Mouse (Mus musculus): ENCODE measurements at regions not wholly inside any gene's neighbourhood (a gene's known extent, or its start where the extent isn't known, plus 50 kb on each side); places are given as distances from the start of the nearest gene placed in this dataset.
"Not testable (repeated sequence)": the region's sequence is repeated elsewhere in the genome, so short reads cannot be mapped to it uniquely, and the experiment has no call there.

DNA sequence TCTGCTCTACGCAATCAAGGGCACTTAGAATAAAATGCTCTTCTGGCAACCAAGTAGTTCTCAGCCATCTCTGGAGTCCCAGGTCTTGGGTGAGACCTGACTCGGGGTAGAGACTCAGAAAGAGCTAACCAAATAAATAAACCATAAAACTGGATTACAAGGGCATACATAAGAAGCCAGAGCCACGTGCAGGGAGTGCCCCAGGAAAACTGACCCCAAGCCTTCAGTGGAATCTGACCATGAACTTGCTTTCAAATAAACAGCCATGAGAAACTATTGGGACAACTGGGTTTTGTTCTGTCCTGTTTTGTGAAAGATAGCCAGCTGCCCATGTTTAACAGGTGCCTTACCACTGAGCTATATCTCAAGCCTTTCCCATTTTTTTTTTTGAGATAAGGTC, 170.3 kb downstream of the Tomm20 start:
- DNase-seq (ENCODE audit: low read depth) = no peak

DNA sequence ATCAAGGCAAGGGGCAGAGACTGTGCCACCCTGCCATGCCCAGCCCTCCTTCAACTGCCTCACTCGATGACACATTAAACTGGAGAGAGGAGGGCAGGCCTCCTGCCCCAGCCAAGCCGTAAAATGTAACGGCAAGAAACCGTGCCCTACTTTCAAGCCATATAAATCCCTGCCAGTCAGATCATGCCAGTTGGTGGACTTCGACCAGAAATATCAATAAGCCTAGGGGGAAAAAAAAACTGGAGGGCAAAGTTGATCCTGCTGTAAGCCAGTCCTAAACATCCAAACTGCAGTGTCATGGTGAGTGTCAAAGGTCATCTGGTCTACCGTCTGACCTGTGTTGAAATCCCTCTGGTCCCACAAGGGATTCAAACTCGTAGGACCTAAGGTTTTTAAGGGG, 170.8 kb downstream of the Tomm20 start:
- DNase-seq (ENCODE audit: low read depth) = no peak

DNA sequence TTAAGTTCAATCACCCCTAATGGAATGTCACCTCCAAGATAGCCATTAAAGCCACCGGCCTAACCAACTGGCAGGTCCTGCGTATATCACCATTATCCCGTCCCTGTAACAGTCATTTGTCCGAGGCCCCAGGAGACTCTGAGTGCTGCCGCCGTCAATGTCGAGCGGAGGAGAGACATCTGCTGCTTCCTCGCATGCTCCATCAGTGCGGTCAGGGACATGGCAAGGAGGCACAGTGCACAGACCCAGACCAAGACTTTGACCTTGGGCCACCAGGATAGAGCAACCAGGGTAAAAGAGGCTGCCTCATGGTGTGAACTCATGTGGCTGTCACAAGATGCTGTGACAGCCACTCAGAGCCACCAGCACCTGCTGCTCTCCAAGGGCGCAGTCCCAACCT, 172.9 kb downstream of the Tomm20 start:
- DNase-seq (ENCODE audit: low read depth) = no peak

DNA sequence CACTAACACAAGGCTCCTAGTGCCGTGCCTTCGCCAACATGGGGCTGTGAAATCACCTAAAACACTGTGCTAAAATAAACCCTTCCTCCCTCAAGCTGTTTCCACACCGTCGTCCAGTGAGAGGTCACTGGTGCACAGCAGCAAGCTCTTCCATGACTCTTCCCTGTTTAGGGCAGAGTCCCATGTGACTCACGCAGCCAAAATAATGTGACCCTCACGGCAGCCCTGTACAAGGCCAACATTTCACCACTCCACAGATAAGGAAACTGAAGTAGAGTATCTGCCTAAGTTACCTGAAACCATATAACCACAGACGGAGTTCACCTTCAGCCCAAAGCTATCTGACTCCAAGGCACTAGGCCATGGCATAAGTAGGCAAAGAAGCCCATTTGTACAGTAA, 173.4 kb downstream of the Tomm20 start:
- DNase-seq (ENCODE audit: low read depth) = no peak

DNA sequence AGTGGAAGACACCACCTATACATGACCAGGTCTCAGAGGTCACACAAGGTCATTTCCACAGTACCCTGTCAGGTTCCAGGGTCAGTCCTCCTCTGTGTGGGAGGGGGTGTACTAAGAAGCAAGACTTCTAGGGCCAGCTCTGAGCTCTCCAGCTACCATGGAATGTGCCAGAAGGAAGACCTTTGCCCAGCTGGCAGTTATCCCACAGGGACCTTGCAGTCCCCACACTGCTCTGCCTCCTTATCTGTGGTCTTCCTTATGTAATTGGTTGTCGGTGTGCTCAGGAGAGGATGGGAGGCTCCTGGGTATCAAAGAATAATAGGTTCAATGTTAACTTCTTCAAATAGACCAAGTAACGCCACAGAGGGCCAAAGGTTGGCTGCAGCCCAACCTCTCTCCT, 175.3 kb downstream of the Tomm20 start:
- not testable (repeated sequence) for DNase-seq (ENCODE audit: low read depth)

DNA sequence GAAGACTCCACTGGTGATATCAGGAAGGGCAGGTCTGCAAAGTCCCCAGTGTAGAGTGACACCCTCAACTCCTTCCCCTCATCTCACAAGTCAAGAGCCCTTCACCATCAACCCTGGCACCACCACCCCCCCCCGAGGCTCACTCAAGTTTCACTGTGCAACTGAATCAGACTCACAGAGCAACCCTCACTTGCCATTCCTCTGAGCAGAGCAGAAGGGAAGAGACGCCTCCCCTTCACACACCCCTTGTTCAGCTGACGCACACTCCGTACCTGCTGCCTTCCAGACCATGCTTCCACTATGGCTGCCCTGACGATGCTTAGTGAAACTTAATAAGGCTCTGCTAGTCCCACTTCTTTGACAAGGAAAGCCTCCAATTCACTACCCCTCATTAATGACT, 174.4 kb upstream of the Irf2bp2 start:
- DNase-seq (ENCODE audit: low read depth) = no peak

DNA sequence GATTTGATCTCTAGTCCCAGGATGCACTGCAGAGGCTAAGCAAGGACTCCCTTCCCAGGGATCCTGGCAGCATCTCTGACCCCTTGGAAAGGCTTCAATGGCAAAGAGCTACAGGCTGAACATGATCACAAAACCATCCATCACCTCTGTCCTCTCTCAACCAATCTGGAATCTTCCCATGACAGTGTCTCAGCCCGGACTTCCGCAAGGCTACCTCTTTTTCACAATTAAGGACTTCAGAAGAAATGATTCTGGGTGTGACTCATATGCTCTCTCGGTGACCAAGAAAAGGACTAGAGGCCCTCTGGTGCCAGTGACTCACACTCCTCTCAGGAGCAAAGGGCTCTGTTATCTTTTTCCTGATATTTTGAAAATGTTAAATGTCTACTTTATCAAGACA, 173.6 kb upstream of the Irf2bp2 start:
- DNase-seq (ENCODE audit: low read depth) = no peak

DNA sequence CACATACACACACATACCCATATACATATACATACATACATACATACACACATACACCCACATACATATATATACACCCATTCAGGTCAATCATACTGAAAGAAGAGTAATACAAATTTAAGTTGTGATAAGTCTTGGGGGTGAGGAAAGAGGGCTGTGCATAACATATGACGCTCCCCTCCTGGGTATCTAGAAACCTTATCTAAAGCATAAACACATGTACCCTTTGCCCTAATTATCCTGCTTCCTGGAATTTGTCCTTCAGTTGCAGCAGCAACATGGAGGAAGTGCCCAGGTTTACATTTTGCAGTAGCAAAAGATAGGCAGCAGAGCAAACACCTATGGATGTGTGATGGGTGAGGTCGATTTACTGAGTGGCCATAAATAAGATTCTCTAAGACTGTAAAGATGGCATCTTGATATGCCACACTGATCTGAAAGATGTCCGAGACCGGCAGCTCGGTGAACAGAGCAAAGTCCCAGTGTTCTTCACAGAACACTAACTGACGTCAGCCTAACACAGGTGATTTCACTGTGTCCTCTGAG, 172.0 kb upstream of the Irf2bp2 start:
- DNase-seq (ENCODE audit: low read depth) = no peak

DNA sequence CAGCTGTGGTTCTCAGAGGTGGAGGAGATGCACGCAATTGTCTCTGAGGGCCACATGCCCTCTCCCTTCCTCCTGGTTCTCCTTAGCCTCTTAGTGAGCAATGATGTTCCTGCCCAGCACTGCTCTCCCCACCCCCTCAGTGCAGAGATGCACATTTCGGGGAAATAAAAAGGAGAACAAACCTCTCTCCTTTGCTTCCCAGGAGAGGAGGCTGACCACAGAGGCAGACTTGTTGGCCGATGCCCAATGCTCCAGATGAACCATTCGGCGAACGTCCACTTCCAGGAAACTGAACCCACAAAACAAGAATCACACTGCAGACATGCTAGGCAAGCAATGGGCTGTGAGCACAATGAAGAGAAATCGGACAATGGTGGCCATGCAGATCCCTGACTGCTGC, 169.8 kb upstream of the Irf2bp2 start:
- no peak for DNase-seq (ENCODE audit: low read depth)

DNA sequence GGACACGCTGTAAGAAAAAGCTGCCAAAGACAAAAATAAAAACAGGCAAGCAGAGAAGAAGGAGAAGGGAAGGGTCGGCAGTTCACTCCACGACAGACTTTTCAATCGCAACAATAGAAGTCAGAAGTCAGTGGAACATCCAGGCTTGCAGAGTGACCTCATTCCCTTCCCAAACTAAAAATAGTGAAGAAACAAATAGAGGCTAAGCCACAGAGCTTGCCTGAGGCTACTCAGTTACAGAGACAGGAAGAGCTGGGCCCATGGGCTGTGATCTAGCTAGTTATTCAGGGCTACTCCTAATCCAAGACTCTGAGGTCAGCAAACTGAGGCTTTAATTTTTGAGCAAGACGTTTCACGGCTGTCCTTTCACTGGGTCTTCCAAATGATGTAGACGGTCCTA, 165.9 kb upstream of the Irf2bp2 start:
- DNase-seq (ENCODE audit: low read depth) = no peak

DNA sequence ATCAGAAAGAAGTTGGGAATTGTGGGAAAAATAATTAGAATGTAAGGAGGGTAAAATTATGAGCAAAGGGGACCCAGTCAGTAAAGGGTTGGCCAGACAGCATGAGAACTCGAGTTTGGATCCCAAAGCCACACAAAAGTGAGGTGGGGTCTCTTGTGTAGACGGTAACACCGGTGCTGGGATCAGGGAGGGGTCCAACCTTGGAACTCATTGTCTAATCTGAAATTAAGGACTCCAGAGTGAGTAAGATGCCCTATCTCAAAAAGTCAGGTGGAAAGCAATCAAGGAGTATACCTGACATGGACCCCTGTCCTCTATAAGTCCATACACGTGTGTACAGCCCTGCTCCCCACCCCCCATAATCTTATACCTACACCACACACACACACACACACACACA, 165.2 kb upstream of the Irf2bp2 start:
- no peak for DNase-seq (ENCODE audit: low read depth)

DNA sequence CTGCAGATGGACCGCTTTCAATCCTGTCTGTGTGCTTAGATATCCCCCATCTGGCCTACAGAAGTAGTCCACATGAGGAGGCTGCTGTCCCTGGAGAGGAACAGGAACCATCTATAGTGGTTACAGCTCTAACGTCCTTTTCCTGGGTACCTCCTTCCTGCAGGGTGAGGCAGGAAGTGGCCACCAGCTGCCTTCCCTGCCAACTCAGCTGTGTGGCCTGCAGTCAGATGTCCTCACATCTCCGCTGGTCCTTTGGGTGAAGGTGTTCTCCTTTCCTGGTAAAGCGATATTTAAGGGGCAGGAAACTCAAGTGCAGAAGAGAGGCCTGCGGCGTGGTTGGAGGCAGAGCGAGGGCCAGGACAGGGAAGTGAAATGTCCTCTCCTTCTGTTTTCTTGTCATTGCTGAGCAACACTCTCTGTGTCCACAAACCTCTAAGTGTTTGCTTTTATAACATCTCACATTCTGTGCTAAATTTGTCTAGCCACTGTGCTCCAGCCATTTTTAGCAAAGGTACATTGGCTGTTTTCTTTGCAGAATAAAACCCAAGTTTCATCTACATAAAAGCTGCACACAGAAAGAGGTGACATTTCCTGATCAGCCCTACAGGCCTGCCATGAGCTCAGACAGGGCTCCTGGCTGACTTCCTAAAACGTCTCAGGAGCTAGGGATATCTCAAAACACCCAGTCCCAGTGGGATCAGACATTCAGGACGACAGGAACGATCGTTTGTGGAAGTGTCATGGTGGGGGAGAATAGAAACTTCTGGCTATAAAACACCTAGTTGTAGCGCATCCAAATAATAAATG, 164.4 kb upstream of the Irf2bp2 start:
- DNase-seq (ENCODE audit: low read depth) = no peak

DNA sequence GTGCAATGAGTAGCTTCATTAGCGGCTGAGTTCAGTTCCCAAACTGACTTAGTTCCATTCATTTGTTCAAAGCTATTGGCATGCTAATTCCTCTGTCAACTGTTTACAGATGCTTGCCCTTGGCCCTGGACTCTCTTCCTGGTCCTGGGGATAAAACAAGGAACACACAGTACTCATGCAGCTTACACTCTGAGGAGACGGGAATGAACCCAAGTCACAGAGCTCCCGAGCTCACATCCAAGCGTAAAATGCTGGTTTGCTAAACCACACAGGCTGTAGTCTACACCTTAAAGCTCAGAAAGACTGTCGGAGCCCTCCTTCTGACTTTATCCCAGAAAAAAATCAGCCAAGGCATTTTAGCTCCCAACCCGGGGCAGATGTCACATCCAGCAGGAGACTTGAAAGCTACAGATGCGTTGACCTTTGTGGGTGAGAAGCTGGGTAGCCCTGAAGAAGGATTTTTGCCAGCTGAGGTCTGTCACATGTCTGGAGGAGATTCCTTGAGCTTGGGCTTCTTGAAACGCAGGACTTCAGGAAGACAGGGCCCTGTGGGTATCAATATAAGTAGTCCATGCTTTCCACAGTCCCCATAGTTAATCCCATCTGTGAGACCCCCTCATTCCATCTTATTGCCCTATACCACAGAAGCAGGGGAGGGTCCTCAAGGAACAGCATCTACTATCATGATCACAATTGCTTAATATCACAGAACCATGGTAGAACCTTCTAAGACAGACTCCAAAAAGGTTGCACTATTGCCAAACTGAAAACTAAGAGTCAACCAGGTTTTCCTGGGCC, 162.7 kb upstream of the Irf2bp2 start:
- DNase-seq (ENCODE audit: low read depth) = no peak

DNA sequence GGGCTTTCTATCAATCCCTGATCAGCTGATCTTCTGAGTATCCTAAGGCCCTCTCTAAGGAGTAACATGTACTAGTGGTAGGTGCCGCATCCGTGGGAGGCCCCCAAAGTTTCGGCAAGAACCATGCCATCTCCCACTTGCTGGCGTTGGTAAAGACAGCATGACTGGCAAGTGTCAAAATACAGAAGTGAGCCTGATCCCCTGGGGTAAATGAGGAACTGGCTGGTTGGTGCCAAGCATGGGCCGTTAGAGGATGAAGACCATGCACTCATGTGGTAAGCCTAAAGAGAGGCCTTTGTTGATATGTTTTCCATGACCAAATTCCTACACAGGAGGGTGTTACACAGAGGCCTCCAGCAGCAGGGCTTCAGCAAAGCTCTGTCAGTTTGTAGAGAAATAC, 161.9 kb upstream of the Irf2bp2 start:
- DNase-seq (ENCODE audit: low read depth) = no peak

DNA sequence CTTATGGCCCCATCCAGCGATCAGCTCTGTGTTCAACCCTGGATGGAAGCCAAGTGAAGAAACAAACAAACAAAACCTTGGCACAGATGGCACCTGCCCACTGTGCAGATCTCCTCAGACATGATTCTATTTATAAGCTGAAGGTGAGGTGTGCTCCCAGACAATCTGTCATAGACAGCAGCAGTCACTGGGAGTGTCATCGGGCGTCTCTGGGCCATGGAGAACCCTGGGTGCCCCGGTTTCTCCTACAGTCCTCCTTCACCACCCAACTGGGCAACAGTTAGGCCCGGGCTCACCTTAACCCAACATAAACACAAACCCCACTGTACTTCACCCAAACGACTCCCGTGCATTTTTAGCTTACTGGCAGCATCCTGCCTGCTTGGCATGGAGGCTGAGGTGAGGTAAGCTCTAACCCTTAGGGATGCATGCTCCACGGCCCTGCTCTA, 160.6 kb upstream of the Irf2bp2 start:
- no peak for DNase-seq (ENCODE audit: low read depth)

DNA sequence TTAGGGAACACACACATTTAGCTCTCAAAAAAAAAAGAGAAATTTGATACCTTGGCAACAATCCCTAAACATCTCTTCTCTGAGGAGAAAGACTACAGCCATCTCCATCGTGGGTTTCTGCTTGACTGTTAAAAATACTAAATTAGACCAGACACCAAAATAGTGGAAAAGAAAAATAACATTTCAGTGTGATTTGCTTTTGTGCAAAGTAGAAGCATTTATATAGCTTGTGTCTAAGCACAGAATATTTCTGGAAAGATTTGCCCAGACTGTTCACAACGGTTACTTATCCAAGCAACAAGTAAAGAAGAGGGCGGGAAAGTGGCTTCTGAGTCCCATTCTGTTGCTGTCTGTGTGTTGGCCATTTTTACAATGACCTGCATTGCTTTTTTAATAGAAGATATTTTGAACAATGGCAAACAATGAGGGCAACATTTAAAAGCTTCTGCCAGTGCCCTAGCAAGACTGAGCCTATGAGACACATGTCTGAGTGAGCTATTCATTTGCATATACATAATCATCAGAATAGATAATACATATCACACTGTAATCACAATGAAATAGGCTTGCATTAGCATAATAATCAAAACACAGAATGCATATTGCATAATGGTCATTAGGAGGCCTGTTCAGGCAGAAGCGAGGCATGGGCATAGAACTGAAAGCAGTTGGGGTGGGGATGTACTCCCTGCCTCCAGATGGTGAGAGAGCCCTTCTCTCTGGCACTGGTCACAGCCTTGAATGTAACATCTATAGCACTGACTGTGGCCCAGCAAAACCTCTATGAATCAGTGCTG, 159.5 kb upstream of the Irf2bp2 start:
- DNase-seq (ENCODE audit: low read depth) = no peak

DNA sequence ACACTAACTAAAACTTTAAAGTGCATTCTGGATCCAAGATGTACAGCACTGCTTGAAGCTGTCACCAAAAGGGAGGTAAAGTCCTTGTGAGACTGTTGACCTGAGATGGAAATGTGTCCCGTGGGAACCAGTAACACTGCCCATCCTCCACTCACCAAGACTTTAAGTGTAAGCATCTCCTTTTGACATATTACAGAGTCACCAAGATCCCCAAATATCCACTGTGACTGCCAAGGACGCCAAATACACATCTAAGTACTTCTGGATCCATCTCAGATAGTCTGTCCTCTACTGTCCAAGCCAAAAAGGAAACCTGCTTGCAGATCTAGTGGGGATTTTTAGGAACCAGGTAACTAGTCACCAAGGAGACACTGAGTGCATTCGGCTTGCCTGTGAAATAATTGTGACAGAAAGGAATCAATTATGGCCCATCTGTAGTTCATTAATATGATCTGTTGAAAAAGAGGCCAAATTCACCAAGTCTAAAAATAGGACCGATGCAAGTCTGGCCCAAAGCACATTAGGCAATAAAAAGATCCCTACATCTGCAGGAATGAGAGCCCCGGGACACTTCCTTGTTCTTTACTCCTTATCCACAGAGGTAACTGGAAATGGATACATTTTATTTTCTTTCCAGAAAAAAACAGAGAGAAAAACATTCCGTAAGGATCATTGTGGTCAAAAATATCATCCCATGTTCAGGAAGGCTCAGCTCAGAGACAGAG, 157.8 kb upstream of the Irf2bp2 start:
- no peak for DNase-seq (ENCODE audit: low read depth)

DNA sequence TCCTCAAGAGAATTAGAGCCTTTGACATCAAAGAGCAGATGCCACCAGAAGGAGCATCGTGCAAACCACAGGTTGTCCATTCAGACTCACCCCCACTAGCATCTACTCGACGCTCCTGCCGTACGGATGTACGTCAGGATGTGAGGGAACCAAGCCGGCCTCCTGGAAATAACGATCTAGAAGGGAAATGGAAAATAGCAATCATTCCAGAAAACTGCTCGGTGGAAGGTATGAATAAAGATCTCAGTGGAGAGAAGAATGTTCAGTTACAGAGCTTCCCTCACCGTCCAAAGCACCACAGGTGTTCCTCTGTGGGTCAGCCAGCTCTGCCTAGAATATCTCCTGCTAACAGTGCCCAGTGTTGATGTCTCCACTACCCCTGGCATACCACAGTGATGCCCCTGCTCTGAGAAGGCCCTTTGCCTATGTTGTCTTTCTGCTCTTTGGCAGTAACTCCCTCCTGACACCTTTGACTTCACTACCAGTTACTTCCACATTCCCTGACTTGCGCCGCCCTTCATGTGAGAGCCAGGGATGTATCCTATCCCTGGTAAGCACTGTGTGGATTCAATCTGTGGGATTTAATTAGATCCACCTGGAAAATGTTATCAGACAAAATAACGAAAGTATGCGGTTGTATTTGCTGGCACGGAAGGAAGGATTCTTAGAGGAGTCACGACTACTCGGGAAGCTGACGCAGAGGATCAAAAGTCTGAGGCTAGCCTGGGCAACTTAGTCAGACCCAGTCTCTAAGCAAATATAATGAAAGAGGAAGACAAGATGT, 152.4 kb upstream of the Irf2bp2 start:
- no peak for DNase-seq (ENCODE audit: low read depth)

DNA sequence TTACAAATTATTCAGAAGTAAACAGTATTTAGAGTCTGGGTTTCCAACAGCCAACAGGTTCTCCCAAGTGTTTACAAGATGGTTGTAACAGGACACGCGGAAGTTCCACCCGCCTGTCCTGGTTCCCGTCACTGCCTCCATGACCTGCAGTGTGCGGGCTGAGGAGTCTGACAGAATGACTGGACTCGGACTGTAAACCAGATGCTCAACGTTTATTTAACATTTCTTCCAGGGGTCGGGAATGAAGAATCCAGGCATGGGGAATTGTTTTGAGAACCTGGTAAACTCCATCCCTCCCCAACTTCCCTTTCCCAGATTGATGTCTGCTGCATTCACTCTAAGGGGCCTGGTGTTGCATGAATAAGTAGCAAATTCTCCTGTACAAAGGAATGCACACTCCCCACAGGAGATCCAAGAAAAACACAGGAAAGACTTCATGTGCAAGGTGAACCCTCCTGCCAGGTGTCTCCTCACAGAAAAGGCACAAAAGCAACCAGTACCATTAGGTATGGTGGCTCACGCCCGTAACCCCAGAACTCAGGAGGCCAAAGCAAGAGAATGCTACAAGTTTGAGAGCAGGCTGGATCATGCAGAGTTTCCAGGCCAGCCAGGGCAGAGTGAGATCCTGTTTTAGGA, 151.1 kb upstream of the Irf2bp2 start:
- DNase-seq (ENCODE audit: low read depth) = no peak

DNA sequence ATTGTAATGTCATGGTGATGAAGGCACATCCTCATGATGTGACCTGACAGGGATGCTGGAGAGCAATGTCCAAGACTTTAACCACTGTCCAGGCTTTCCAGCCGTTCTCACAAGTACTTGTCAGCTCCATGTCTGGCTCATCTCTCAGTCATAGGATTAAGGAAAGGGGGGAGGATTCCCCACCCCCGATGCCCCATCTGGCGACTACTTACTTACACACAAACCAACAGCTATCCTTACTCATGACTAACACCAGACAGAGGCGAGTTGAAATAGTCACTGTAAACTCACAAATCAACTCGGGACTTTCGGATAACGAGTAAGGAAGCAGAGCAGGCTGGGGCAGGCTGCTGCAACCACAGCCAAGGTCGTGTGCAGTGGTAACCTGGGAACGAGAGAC, 149.5 kb upstream of the Irf2bp2 start:
- no peak for DNase-seq (ENCODE audit: low read depth)

All from fibroblast of lung, adult 2 months (primary cell).